Mouse (Mus musculus): ENCODE measurements around the gene Padi4. TPM values are rescaled to one million over a fixed set of nuclear protein-coding genes. Genes with fewer than 3 reads are reported as not detected.

Gene Padi4
- polyA plus RNA-seq, 1 experiment from 2014 or later: not detected

- 72% methylated on average over 7 of the region's 7 CpGs for WGBS
Measured at GRCm38 (mm10) chr4:140732871-140733270, 41.2 kb downstream of the Padi4 start.

GRCm38 (mm10) chr4:140731654-140732053 lies 42.4 kb downstream of the Padi4 start:
- Histone ChIP-seq H3K4me2 (no peak overlapping the region), H3K27ac (no peak overlapping the region), H3K9ac (no peak overlapping the region), H3K27me3 (no peaks in the 10 kb centered on the region), H3K4me1 (no peaks in the 10 kb centered on the region), H3K4me3 (no peak overlapping the region), H3K9me3 (no peaks in the 10 kb centered on the region), H3K36me3 (peaks cover 10% of the 10 kb centered on the region; the same call in 1 of the 2 replicates)
- 78% methylated on average over 4 of the region's 4 CpGs for WGBS
- no peak for ATAC-seq (ENCODE audit: insufficient number of reproducible peaks, insufficient read depth, low FRiP score, low TSS enrichment, low read depth)

More at GRCm38 (mm10) chr4:140732871-140733270, 41.2 kb downstream of the Padi4 start:
- Histone ChIP-seq H3K4me2 (no peak overlapping the region), H3K27me3 (no peaks in the 10 kb centered on the region), H3K36me3 (no peaks in the 10 kb centered on the region), H3K27ac (no peak overlapping the region), H3K4me3 (no peak overlapping the region), H3K9me3 (no peaks in the 10 kb centered on the region), H3K4me1 (no peaks in the 10 kb centered on the region), H3K9ac (no peak overlapping the region)
- no peak for ATAC-seq (ENCODE audit: insufficient number of reproducible peaks, insufficient read depth, low FRiP score, low TSS enrichment, low read depth)

- Histone ChIP-seq H3K9me3 (no peaks in the 10 kb centered on the region), H3K9ac (no peak overlapping the region), H3K27me3 (no peaks in the 10 kb centered on the region), H3K4me2 (no peak overlapping the region), H3K4me3 (no peak overlapping the region), H3K36me3 (peaks cover 41% of the 10 kb centered on the region), H3K4me1 (no peaks in the 10 kb centered on the region), H3K27ac (no peak overlapping the region)
- WGBS: 86% methylated on average over 12 of the region's 12 CpGs
- no peak for ATAC-seq (ENCODE audit: insufficient number of reproducible peaks, insufficient read depth, low FRiP score, low TSS enrichment, low read depth)
Measured at GRCm38 (mm10) chr4:140726907-140727306, 47.1 kb downstream of the Padi4 start.

DNA sequence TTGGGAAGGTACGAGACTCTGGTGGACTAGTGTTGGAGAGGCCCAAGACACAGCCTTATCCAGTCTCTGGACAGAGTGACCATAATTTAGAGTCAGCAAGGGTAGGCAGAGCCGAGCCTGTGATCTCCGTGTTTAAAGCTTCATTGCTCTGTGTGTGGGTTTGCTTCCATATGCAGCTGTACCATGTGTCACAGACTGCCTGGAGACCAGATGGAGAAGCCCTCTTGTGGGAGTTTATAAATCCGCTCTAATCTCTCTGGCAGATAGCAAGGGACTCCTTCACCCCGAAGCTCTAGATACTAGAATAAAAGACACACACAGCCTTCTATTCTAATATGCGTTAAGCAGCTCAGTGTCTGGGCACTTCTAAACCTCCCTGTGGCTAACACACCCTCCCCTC lies 49.3 kb downstream of the Padi4 start:
- no peaks in the 10 kb centered on the region for H3K9me3 ChIP-seq
- H3K27me3 ChIP-seq: no peaks in the 10 kb centered on the region
- ATAC-seq (ENCODE audit: insufficient number of reproducible peaks, insufficient read depth, low FRiP score, low TSS enrichment, low read depth): no peak
- no peak overlapping the region for H3K4me3 ChIP-seq
- peaks cover 63% of the 10 kb centered on the region for H3K36me3 ChIP-seq
- 0 out of 2 replicates have a peak overlapping the region, but pooled peaks have one; percentile 39 for H3K27ac ChIP-seq
- 66% methylated on average over 6 of the region's 6 CpGs for WGBS
- no peaks in the 10 kb centered on the region for H3K4me1 ChIP-seq
- no peak overlapping the region for H3K9ac ChIP-seq
- no peak overlapping the region for H3K4me2 ChIP-seq

DNA sequence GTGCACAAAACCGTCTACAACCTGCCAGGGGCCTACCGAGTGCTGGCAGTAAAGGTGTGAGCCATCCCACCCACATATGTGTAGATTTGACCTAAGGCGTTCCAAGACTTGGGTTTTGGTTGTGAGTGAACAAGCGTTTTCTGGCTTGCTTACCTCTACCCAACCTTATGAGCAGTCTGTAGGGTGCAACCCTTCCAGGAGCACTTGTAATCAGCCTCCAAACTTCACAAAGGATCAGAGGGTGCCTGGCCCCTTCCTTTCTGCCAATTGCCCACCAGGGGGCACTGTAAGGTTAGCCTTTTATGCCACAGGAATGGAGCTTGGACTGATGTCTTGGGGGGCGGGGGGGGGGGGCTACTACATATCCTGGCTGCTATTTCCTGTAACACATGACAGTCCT lies 50.2 kb downstream of the Padi4 start:
- Histone ChIP-seq H3K27me3 (no peaks in the 10 kb centered on the region), H3K9ac (no peak overlapping the region), H3K9me3 (no peaks in the 10 kb centered on the region), H3K4me2 (no peak overlapping the region), H3K4me1 (no peaks in the 10 kb centered on the region), H3K36me3 (peaks cover 72% of the 10 kb centered on the region), H3K27ac (no peak overlapping the region), H3K4me3 (no peak overlapping the region)
- no peak for ATAC-seq (ENCODE audit: insufficient number of reproducible peaks, insufficient read depth, low FRiP score, low TSS enrichment, low read depth)
- 52% methylated on average over 5 of the region's 5 CpGs for WGBS

DNA sequence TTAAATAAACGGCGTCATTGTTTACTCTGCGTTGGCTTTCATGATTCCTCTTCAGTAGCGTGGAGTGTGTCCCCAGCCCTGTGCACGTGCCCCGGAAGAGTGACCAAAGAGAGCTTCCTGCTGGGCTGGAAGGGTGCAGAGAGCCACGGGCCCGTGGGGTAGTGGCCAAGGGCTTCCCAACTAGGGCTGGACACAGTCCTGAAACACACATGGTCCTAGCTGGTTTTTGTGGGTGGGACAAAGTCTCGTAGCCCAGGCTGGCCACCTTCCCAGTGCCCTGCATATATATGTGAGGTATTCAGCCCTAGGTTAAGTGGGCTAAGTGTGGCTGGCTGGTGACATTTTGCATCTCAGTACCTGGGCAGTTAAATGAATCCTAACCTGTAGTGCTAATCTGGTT lies 50.8 kb downstream of the Padi4 start:
- Histone ChIP-seq H3K4me3 (no peak overlapping the region), H3K27ac (no peak overlapping the region), H3K36me3 (peaks cover 78% of the 10 kb centered on the region), H3K27me3 (no peaks in the 10 kb centered on the region), H3K9ac (no peak overlapping the region), H3K4me1 (no peaks in the 10 kb centered on the region), H3K9me3 (no peaks in the 10 kb centered on the region), H3K4me2 (no peak overlapping the region)
- 82% methylated on average over 9 of the region's 9 CpGs for WGBS
- ATAC-seq (ENCODE audit: insufficient number of reproducible peaks, insufficient read depth, low FRiP score, low TSS enrichment, low read depth): no peak

DNA sequence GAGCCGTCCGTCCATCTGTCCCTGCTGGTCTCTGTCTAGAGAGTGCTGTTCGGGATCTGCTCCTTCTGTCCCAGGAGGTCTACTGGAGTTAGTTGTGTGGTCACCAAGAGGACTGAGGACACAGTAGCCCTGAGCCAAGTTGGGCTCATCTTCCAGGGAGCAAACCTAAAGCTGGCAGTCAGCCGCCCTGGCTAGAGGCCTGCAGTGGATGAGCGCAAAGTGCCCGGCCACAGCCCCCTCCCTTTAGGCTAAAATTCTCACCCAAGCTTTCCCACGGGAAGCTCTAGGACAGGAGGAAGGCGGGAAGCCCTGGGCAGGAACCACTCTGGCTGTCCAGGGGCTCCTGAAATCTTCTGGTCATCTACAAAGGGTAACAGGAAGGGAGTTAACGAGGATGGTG lies 51.3 kb downstream of the Padi4 start:
- WGBS: 78% methylated on average over 9 of the region's 9 CpGs
- H3K4me2 ChIP-seq: no peak overlapping the region
- ATAC-seq (ENCODE audit: insufficient number of reproducible peaks, insufficient read depth, low FRiP score, low TSS enrichment, low read depth): no peak

GRCm38 (mm10) chr4:140721968-140722490 lies 52.0 kb downstream of the Padi4 start:
- H3K4me2 ChIP-seq: no peak overlapping the region

More for the DNA sequence above, 51.3 kb downstream of the Padi4 start:
- H3K9me3 ChIP-seq: no peaks in the 10 kb centered on the region
- H3K27ac ChIP-seq: no peak overlapping the region
- H3K4me3 ChIP-seq: no peak overlapping the region
- H3K9ac ChIP-seq: no peak overlapping the region
- H3K4me1 ChIP-seq: no peaks in the 10 kb centered on the region
- peaks cover 83% of the 10 kb centered on the region for H3K36me3 ChIP-seq
- H3K27me3 ChIP-seq: no peaks in the 10 kb centered on the region

GRCm38 (mm10) chr4:140720091-140720490 lies 53.9 kb downstream of the Padi4 start:
- H3K9ac ChIP-seq: no peak overlapping the region
- H3K9me3 ChIP-seq: no peaks in the 10 kb centered on the region
- H3K27ac ChIP-seq: no peak overlapping the region
- H3K4me2 ChIP-seq: no peak overlapping the region
- peaks cover 91% of the 10 kb centered on the region for H3K36me3 ChIP-seq
- no peak for ATAC-seq (ENCODE audit: insufficient number of reproducible peaks, insufficient read depth, low FRiP score, low TSS enrichment, low read depth)
- no peaks in the 10 kb centered on the region for H3K27me3 ChIP-seq
- H3K4me1 ChIP-seq: no peaks in the 10 kb centered on the region
- H3K4me3 ChIP-seq: no peak overlapping the region
- WGBS: 85% methylated on average over 5 of the region's 5 CpGs

More at GRCm38 (mm10) chr4:140721968-140722490, 52.0 kb downstream of the Padi4 start:
- H3K27ac ChIP-seq: peak overlapping the region; percentile 16; the same call in 1 of the 2 replicates
- H3K36me3 ChIP-seq: peaks cover 82% of the 10 kb centered on the region
- WGBS: 81% methylated on average over 20 of the region's 20 CpGs
- no peaks in the 10 kb centered on the region for H3K4me1 ChIP-seq
- ATAC-seq (ENCODE audit: insufficient number of reproducible peaks, insufficient read depth, low FRiP score, low TSS enrichment, low read depth): no peak
- H3K9ac ChIP-seq: no peak overlapping the region
- H3K27me3 ChIP-seq: no peaks in the 10 kb centered on the region
- H3K4me3 ChIP-seq: no peak overlapping the region
- no peaks in the 10 kb centered on the region for H3K9me3 ChIP-seq

- Histone ChIP-seq H3K9ac (no peak overlapping the region), H3K9me3 (no peaks in the 10 kb centered on the region), H3K36me3 (peaks cover 97% of the 10 kb centered on the region), H3K27ac (no peak overlapping the region), H3K4me2 (no peak overlapping the region), H3K4me1 (no peaks in the 10 kb centered on the region), H3K4me3 (no peak overlapping the region), H3K27me3 (no peaks in the 10 kb centered on the region)
- no peak for ATAC-seq (ENCODE audit: insufficient number of reproducible peaks, insufficient read depth, low FRiP score, low TSS enrichment, low read depth)
- 94% methylated on average over 9 of the region's 9 CpGs for WGBS
Measured at GRCm38 (mm10) chr4:140718436-140718835, 55.6 kb downstream of the Padi4 start.

- H3K9me3 ChIP-seq: no peaks in the 10 kb centered on the region
- no peaks in the 10 kb centered on the region for H3K27me3 ChIP-seq
- ATAC-seq (ENCODE audit: insufficient number of reproducible peaks, insufficient read depth, low FRiP score, low TSS enrichment, low read depth): no peak
- H3K4me2 ChIP-seq: no peak overlapping the region
- H3K4me3 ChIP-seq: no peak overlapping the region
- no peak overlapping the region for H3K27ac ChIP-seq
- H3K4me1 ChIP-seq: no peaks in the 10 kb centered on the region
- peaks cover 97% of the 10 kb centered on the region for H3K36me3 ChIP-seq
- no peak overlapping the region for H3K9ac ChIP-seq
- 90% methylated on average over 11 of the region's 11 CpGs for WGBS
Measured at GRCm38 (mm10) chr4:140716994-140717393, 57.0 kb downstream of the Padi4 start.

GRCm38 (mm10) chr4:140714586-140714985 lies 59.5 kb downstream of the Padi4 start:
- no peak for ATAC-seq (ENCODE audit: insufficient number of reproducible peaks, insufficient read depth, low FRiP score, low TSS enrichment, low read depth)
- H3K27ac ChIP-seq: no peak overlapping the region

More at GRCm38 (mm10) chr4:140714586-140714985, 59.5 kb downstream of the Padi4 start:
- Histone ChIP-seq H3K4me1 (0 out of 2 replicates have a peak, but pooled peaks cover 2% of the 10 kb centered on the region), H3K4me2 (no peak overlapping the region), H3K36me3 (peaks cover 97% of the 10 kb centered on the region), H3K9me3 (no peaks in the 10 kb centered on the region), H3K9ac (no peak overlapping the region), H3K27me3 (no peaks in the 10 kb centered on the region), H3K4me3 (no peak overlapping the region)
- 87% methylated on average over 5 of the region's 5 CpGs for WGBS
